Mouse (Mus musculus) gastrocnemius, adult 8-10 months (tissue): ENCODE results near the gene Gse1. TPM values are rescaled to one million over a fixed set of nuclear protein-coding genes. Genes with fewer than 3 reads are reported as not detected.

ENCODE experiments used
- DNase-seq, 2 experiments: peaks; one replicate each; pipeline ENCODE4 v3.0.0; 2022; ENCODE audit warnings: low spot score in 2 of 2
- total RNA-seq, 4 experiments: library from RNA; stranded (reverse); gene quantifications; 2 replicates each; pipeline ENCODE4 v1.2.4; 2022

The Gse1 gene
- total RNA-seq, 4 experiments from 2014 or later = 32.6 to 36.2 (median 34.6) TPM

DNA sequence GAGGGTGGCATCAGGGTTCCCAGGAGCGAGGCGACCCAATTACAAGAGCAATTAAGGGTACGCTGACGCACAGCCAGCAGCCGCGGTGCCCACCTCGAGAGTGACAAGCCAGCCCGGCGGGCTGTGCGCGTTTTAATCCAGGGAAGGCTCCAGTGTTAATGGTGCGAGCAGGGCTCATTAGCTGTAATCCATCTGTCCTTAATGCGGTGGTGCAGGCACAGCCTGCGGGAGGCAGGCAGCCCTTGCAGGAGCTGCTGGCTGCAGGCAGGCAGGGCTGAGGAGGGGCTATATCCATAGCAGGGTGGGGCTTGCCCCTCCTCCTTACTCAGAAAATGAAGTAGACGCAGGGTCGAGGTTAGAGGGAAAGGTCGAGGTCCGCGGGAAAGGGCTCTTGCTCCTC, 211.1 kb downstream of the Gse1 start:
- no peak for DNase-seq

DNA sequence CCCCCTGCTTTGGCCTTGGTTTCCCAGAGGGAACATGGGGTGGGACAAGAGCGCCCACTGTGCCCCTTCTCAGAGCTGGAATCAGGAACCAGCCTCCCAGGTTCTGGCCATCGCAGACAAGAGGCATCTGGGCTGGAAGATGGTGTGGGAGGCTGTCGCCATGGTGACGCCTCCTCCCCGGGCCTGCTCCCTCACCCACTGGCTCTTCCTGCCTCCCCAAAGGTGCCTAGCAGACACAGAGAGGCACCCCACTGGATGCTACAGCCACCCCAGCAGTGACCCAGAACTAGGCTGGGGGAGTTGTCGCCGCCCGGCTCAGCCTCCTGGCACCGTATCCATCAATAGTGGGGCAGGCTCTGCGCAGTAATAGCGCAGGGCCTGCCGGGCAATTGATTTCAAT, 212.5 kb downstream of the Gse1 start:
- no peak for DNase-seq

DNA sequence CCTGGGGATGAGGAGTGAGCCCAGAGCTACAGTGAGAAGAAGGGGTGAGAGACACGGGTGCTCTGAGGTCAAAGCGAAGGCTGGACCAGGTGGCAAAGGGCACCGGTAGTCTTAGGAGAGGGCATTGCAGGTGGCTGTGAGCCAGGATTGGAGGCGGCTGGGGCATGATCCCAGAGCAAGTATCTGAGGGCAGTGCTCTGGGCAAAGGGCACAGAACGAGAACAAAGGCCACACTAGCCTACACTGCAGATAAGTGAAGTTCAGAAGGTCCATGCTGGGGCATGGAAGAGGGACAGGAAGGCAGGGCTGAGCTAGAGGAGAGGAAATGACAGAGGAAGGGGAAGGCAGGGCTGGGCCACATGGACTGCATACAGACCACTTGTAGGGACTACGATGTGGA, 213.4 kb downstream of the Gse1 start:
- DNase-seq = no peak

DNA sequence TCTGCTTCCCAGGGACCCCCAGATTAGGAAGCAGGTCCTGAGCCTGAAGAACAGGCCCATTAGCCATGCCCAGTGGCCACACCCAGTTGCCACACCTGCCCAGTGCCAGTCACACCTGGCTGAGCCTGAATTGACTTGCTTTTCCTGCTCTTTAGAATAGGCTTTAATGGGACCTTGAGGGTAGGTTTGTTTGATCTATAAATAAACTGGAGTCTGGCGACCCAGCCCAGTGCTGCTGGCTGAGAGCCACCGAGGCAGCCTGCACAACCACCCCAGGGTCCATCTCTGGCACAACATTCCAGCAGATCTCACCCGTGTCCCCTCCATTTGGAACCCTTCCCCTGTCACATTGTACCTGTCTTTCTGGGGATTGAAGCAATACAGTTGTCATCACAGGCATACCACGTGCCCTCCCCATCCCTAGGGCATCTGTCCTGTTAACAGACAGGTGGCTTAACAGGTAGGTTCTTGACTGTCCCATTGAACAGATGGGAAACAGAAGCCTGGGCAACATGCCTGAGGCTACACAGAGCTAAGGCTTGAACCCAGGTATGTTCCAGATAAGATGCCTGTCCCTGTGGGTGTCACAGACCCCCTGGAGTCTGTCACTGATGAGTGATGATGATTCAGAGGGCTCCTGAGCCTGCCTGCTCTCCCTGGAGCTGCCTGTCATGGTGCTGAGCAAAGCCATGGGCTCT, 214.2 kb downstream of the Gse1 start:
- DNase-seq = no peak

DNA sequence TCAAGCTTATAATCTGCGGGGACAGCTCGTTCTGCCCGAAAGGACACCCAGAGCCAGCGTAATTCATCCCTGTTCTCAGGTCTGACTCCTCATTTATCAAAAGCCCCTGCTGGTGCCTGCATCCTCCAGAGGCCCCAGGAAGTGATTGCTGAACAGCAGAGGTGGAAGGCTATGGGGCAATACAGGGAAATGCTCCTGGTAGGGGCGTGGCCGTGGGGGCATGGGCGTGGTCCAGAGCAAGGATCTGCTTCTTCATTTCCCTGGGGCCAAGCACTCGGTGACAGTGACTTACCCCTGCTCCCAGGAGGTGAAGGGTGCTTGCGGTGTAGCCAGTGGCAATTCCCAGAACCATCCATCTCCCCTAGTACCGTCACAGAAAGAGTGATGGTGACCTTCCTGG, 217.0 kb downstream of the Gse1 start:
- DNase-seq = no peak

DNA sequence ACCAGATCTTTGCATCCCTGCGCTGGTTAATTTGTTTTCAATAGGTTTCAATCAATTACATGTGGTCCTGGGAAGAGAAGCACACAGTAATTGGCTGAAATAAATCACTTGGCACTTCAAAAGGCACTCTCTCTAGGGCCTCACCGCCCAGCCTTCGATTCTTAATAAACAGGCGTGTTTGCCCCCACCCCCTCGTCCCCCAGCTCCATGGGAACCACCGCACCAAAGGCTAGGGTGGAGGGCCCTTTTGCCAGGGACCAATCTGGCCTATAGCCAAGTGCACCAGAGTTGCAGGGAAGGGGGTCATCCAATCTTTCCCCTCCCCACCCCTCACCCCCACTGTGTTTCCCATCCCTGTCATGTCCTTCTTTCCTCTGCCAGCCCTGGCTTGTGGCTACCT, 219.9 kb downstream of the Gse1 start:
- DNase-seq = no peak

DNA sequence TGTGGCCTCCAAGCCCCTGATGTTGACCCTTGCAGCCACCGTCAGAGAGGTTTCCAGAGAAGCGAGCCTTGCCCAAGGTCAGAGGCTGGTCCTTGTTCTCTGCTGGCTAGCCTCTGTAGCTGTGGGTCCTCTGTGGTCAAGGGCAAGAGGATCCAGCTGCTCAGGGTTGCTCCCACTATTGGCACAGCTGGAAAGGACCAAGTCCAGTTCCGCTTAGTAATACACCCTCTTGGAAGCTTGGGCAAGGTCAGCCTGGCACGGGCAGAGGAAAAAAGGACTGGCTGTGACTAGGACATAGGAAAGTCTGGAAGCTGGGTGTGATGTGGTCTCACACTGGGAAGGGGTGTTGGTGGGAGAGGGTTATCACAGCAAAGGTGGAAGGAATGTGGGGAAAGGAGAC, 220.9 kb downstream of the Gse1 start:
- DNase-seq = peak in 1 of 2 experiments; percentile 45

DNA sequence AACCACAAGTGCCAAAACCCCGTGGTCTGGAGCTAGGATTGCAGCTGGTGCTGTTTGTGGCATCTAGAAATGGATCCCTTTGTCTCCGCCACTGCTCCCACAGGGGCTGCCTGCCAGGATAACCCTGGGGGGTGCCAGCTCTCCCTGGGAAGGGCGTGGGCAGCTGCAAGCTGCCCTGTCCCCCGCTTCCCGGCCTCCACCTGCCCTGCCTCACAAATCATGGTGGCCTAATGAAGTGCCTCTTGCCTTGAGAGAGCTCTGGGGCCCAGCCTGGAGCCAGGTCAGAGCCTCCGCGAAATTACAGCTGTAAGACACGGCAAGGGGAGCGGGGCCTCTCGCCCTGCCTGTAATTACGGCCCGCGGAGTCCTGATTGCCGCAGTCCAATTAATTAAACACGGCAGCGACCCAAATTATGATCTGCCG, 221.4 kb downstream of the Gse1 start:
- DNase-seq = peak; percentile 65 to 77

DNA sequence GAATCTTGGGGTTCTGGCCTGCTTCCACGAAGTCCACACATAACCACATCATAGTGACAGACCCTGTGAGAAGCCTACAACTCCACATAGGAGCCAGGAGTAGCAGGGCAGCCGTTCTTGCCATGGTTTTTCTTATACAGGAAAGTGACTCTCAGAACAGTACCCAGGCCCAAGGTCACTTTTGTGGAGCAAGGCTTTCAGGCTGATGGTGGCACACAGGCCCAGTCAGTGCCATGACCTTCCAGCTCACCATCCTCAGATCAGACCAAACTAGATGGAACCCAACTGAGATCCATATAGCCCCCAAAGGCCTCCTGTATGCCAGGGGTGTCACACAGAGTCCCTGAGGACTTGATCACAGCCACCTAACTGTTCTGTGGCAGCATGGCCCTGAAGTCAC, 223.9 kb downstream of the Gse1 start:
- no peak for DNase-seq

DNA sequence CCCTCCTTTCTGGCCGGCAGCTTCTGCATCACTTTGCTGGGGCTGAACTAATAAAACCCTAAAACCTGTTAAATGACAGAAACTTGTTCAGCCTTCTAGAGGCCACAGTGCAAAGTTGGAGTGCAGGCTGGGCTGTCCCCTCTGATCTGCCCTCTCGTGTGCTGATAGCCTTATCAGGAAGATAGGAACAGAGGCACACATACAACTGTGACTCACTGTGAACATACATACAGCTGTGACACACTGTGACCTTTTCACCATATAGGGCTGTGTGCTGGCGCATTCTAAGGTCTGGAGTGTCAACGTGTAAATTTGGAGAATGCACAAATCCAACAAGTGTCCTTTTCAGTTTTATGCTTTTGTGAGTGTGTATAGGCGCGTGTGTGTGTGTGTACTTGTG, 226.1 kb downstream of the Gse1 start:
- DNase-seq = no peak

DNA sequence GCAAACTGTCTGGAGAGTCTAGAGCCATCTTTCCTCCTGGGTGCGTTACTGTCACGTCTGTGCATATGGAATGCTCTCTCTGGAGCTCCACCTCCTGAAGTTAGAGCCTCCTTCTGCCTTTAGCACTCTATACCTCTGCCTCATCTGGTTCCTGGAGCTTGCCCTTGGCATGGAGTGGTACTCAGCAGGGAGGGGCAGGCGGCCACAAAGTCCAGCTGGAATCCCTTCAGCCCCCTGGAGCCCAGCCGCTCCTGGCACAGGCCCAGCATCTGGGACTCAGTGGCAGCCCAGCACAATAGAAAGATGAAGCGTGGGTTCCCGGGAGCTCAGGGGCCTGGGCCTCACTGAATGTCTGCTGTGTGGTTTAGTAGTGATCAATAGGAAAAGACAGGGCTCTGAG, 232.1 kb downstream of the Gse1 start:
- no peak for DNase-seq

DNA sequence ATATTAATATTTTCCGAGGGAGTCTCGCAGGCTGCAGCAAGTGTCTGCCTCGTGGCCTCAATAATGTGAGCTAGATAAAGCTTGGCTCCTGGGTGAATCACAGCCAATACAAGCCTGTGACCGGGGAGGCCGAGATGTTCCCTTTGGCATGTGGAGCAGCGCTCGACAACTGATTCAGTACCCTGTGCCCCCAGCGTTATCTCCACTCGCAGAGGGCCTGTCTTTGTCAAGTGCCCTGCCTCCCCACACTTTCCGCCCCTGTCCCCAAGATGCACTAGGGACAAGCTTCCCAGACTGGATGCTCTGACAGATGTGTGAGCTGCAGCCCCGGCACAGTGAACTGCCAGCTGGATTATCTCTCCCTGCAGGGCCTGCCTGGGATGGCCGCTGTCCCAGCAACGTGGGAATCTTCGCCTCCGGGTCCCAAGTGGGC, 233.9 kb downstream of the Gse1 start:
- DNase-seq = no peak

DNA sequence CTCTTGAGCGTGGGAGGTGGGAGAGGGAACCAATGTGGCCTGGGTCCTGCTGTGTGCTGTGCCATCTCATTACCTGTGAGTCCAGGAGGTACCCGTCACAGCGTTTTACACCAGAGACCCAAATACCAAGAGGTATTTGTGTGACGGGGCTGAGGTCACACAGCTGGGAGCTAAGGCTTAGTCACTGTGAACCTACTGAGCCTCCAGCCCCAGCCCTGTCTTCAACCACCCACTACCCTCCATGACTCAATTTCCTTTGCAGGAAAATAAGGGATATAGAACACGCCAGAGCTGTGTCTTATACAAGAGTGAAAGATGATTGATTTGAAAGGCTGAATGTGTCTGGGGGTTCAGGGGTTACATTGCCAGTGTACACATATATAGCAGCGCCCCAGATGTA, 234.4 kb downstream of the Gse1 start:
- DNase-seq = no peak

DNA sequence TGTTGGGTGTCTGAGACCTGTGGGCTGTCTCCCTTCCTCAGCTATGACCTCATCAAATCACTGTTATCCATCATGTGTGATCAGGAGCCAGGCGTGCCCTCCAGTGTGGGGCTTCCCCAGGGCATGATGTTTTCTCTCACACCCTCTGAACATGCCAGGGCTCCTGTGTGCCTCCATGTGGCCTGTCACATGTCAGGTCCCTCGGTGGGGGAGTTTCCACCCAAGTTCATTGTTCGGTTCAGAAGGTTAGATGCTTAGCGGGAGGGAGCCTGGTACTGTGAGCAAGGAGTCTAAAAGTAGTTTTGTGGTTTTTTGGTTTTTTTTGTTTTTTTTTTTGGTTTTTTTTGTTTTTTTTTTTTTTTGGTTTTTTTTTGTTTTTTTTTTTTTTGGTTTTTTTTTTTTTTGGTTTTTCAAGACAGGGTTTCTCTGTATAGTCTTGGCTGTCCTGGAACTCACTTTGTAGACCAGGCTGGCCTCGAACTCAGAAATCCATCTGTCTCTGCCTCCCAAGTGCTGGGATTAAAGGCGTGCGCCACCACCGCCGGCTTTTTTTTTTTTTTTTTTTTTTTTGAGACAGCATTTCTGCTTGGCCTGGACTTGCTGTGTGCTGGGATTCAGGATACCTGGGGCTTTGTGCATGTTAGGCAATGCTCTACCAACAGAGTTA, 235.8 kb downstream of the Gse1 start:
- no peak for DNase-seq

DNA sequence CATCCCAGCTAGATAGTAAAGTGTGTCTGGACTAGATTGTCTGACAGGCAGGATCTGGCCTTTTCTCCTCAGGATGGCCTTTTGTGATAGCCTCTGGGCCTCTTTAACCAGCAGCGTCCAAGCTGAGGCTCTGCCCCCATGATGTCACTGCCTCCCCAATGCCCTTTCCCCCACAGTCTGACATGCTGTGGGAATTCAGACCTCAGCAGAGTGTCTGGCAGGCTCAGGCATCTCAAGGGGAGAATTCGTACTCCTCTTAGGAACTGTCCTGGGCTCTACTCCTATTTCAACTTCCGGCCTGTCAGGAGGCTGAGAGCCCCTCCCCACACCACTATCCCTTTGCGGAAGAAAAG, 236.3 kb downstream of the Gse1 start:
- DNase-seq = no peak

DNA sequence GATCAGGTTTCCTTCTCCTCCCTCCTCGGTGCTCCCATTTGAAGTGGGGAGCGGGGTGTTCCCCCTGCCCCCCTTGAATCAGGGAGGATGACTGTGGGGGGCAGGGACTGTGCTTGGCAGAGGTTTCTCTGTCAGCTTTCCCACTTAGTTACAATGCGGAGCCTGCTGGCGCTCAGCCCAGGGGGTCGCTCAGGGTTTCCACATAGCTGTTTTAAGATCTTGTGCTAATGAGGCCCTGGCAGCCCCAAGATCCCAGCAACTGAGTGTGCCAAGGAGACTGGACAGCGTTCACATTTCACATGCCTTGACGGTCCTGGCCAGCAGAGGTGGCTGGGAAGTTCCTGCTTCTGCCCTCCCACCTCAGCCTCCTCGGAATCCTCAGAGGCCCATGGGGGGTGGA, 237.5 kb downstream of the Gse1 start:
- peak; percentile 21 to 47 for DNase-seq

DNA sequence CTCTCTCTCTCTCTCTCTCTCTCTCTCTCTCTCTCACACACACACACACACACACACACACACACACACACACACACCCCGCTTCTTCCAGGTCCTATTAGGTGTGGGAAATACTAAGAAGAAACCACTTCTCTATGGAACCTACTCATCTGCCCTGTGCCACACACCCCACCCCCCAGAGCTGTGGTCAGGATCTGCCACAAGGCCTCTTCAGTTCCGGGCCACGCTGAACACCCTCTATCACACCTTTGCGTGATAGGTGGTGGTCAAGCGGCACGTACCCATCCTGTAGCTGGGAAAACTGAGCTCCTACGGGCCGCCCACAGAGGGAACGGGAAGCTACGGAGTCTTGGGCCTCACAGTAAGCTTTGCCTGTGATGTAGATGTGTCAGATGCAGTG, 238.0 kb downstream of the Gse1 start:
- no peak for DNase-seq

DNA sequence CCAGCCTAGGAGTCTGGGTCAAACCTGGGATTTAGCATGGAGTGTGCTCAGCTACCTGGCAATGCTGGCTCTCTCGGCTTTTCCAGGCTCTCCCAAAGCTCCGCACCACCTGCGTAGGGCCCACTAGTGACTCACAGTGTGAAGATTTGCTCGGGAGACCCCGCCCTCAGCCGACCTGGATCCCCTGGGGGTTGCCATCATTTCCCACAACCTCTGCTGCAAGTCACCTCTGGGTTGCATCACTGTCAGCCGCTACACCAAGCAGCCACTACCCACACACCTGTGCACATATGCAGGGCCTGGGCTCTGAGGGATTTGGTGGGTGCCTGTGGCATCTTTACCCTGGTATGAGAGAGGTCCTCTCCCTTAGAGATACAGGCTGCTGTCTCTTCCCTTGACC, 239.3 kb downstream of the Gse1 start:
- DNase-seq = no peak

DNA sequence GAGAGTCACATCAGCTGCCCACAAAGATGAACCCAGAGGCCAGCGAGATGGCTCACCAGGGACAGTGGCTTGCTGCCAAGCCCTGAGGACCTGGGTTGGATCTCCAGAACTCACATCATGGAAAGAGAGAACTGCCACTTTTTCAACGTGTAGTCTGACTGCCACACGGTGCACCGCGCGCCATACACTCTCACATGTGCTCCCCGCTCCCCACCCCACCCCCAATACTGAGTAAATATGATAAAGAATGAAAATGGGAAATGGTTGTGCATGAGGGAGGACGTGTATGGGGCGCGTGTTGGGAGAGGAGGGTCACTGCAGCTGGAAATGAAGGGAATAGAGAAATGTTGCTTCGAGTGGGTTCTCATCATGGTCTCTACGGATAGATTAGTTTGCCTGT, 241.9 kb downstream of the Gse1 start:
- DNase-seq = no peak

DNA sequence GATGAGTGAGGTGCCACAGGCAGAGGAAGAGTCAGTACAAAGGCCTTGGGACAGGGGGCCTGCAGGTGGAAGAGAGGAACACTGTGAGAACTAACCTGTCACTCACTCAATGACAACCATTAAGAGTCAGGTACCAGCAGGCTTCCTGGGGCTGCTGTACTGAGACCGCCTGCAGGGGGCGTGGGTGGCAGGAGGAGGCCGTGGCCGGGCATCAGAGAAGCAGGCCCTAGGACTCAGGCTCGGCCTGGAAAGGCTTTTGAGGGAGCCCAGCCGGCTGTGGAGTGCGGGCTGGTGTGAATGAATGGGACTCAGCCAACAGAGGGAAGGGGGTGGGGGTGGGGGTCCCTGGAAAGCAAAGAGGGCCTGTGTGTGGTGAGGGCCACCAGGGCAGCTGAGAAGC, 242.9 kb downstream of the Gse1 start:
- DNase-seq = no peak

DNA sequence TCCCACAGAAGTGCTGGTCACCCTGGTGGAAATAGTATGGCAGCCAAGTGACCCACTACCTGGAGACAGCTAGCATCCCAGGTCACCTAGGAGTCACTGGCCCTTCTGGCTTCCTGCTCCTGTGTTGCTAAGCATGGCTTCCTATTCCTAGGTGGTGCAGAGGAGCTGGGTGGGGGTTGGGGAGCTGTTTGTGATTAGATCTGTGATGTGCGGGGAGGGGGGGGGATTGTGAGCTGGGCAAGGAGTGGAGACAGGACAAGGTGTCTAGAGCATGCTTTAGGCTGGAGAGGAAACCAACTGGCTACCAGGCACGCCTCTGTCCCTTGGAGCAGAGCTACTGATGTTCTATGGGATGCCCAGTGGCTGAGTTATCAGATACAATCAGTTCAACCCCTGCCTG, 243.5 kb downstream of the Gse1 start:
- no peak for DNase-seq

DNA sequence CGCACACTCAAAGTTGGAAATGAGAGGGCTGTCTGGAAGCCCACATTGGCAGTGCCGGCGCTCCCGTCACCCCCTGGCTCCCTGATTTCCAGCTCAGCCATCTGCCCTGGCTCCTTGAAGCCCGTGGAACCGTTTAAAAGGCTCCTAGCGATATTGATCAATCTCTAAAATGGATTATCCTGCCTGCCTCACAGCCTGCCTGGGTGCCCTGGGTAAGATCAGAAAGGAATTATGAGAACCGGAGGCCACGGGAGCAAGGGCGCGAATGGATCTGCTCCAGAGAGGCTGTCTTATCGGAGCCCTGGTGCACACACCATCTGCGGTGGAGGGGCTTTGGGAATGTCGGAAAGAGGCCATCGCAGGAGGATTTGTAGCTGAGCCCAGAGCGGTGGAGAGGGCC, 244.0 kb downstream of the Gse1 start:
- DNase-seq = no peak

DNA sequence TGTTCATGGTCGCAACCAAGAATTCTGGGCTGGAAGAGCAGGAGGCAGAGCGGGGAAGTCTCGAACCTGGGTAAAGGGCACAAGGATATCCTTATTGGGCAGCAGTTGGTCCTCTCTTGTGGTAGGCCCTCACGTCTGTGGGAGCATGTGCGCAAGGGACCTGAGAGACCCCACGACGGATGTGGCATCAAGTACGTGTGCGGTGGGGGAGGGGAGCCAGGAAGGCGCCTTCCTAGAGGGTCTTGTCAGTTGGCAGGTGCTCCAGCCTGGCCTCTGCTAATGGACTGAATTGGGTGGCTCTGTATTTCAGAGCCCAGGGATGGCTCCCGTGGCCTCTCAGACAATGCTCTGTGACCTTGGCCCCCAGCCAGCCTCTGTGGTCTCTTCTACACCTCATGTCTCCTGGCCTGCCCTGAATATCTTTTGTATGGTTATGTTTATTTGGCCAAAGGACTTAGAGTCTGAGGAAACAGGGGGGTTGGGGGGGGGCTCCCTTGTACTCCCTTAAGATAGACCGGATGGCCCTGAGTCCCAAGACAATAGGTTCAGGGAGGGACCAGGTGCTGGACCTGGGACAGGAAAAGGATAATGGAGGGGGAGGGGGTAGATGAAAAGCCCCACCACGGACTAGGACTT, 245.6 kb downstream of the Gse1 start:
- no peak for DNase-seq
